Mouse (Mus musculus) MEL (cell line): ENCODE results near the gene Tet3. TPM values are rescaled to one million over a fixed set of nuclear protein-coding genes. Genes with fewer than 3 reads are reported as not detected.

Source experiments
- DNase-seq: peaks from one replicate; pipeline ENCODE4 v3.0.0; 2011; ENCODE audit warnings: low read depth, low spot score
- H3K27ac ChIP-seq: 2 replicates; pipeline ENCODE4 v1.5.1; 2012; ENCODE audit warnings: low read depth, mild to moderate bottlenecking, control low read depth, low read length, moderate library complexity; ENCODE audit not compliant: control insufficient read depth
- H3K27me3 ChIP-seq, 2 experiments: fragments of 150-350 bp in 1 of 2; sonication (generic) in 1 of 2; 2 replicates each; pipeline ENCODE4 v1.6.1; 2012; ENCODE audit warnings: low read length in 2 of 2, mild to moderate bottlenecking in 2 of 2, improper control_type of control experiment in 1 of 2, moderate library complexity in 1 of 2; ENCODE audit not compliant: insufficient read depth in 2 of 2, control insufficient read depth in 1 of 2
- H3K36me3 ChIP-seq, 2 experiments: 2 replicates each; pipeline ENCODE4 v1.6.1; 2012 to 2014; ENCODE audit warnings: low read length in 2 of 2, improper control_type of control experiment in 1 of 2, inconsistent platforms in 1 of 2, mild to moderate bottlenecking in 1 of 2; ENCODE audit not compliant: insufficient read depth in 2 of 2, control insufficient read depth in 1 of 2
- H3K4me1 ChIP-seq, 2 experiments: fragments of 150-350 bp in 1 of 2; sonication (generic) in 1 of 2; 2 replicates each; pipeline ENCODE4 v1.6.1; 2012; ENCODE audit warnings: low read length in 2 of 2, improper control_type of control experiment in 1 of 2, mild to moderate bottlenecking in 1 of 2; ENCODE audit not compliant: insufficient read depth in 2 of 2, control insufficient read depth in 1 of 2
- H3K4me3 ChIP-seq, 2 experiments: fragments of 150-350 bp in 1 of 2; sonication (generic) in 1 of 2; 2 replicates each; pipeline ENCODE4 v1.5.1; 2012; ENCODE audit warnings: low read depth in 2 of 2, low read length in 2 of 2, mild to moderate bottlenecking in 2 of 2, moderate library complexity in 2 of 2, control low read depth in 1 of 2, improper control_type of control experiment in 1 of 2; ENCODE audit not compliant: control insufficient read depth in 1 of 2, insufficient read depth in 1 of 2
- H3K79me2 ChIP-seq: 2 replicates; pipeline ENCODE4 v1.6.1; 2012; ENCODE audit warnings: mild to moderate bottlenecking, low read length, moderate library complexity; ENCODE audit not compliant: control insufficient read depth, poor library complexity, insufficient read depth
- H3K9ac ChIP-seq: 2 replicates; pipeline ENCODE4 v1.6.1; 2012; ENCODE audit warnings: low read depth, mild to moderate bottlenecking, control low read depth, low read length, moderate library complexity; ENCODE audit not compliant: control insufficient read depth, poor library complexity, severe bottlenecking
- H3K9me3 ChIP-seq: fragments of 150-350 bp; sonication (generic); replicated peaks from 2 replicates; pipeline ENCODE4 v1.6.1; 2012; ENCODE audit warnings: mild to moderate bottlenecking, low read length, improper control_type of control experiment, moderate library complexity; ENCODE audit not compliant: insufficient read depth
- BHLHE40 ChIP-seq: IDR thresholded peaks from 2 replicates; pipeline ENCODE4 v1.6.1; 2012; ENCODE audit warnings: low read depth, mild to moderate bottlenecking, inconsistent platforms, low read length, improper control_type of control experiment, borderline replicate concordance
- CHD1 ChIP-seq: IDR thresholded peaks from 2 replicates; pipeline ENCODE4 v1.6.1; 2012; ENCODE audit warnings: low read depth, mild to moderate bottlenecking, inconsistent platforms, low read length, improper control_type of control experiment
- CTCF ChIP-seq, 3 experiments: IDR thresholded peaks in 2 of 3; conservative IDR thresholded peaks in 1 of 3; 2 replicates each; pipeline ENCODE4 v1.5.1; 2011 to 2012; ENCODE audit warnings: low read length in 3 of 3, low read depth in 2 of 3, mild to moderate bottlenecking in 2 of 3, improper control_type of control experiment in 1 of 3, inconsistent platforms in 1 of 3, mixed read lengths in 1 of 3, moderate library complexity in 1 of 3; ENCODE audit not compliant: control insufficient read depth in 1 of 3, insufficient read depth in 1 of 3, poor library complexity in 1 of 3, severe bottlenecking in 1 of 3
- E2F4 ChIP-seq: IDR thresholded peaks from 2 replicates; pipeline ENCODE4 v1.6.1; 2011; ENCODE audit warnings: low read depth, low read length, improper control_type of control experiment, borderline replicate concordance
- ETS1 ChIP-seq: IDR thresholded peaks from 2 replicates; pipeline ENCODE4 v1.6.1; 2012; ENCODE audit warnings: low read depth, mild to moderate bottlenecking, inconsistent platforms, low read length, improper control_type of control experiment, moderate library complexity
- GABPA ChIP-seq: IDR thresholded peaks from 2 replicates; pipeline ENCODE4 v1.6.1; 2012; ENCODE audit warnings: low read depth, mild to moderate bottlenecking, inconsistent platforms, low read length, improper control_type of control experiment, moderate library complexity
- GATA1 ChIP-seq: IDR thresholded peaks from 2 replicates; pipeline ENCODE4 v1.6.1; 2011; ENCODE audit warnings: low read depth, low read length, improper control_type of control experiment
- KAT2A ChIP-seq: conservative IDR thresholded peaks from 2 replicates; pipeline ENCODE4 v1.6.1; 2012; ENCODE audit warnings: low read depth, low read length, improper control_type of control experiment, inconsistent platforms
- MXI1 ChIP-seq: IDR thresholded peaks from 2 replicates; pipeline ENCODE4 v1.6.1; 2011; ENCODE audit warnings: mild to moderate bottlenecking, low read depth, low read length, improper control_type of control experiment
- MYB ChIP-seq: IDR thresholded peaks from 2 replicates; pipeline ENCODE4 v1.6.1; 2011; ENCODE audit warnings: mild to moderate bottlenecking, low read depth, low read length, improper control_type of control experiment
- NELFE ChIP-seq: IDR thresholded peaks from 2 replicates; pipeline ENCODE4 v1.6.1; 2011; ENCODE audit warnings: low read depth, low read length, improper control_type of control experiment
- NRF1 ChIP-seq: IDR thresholded peaks from 2 replicates; pipeline ENCODE4 v1.6.1; 2014; ENCODE audit warnings: low read depth, mild to moderate bottlenecking, inconsistent platforms, low read length, improper control_type of control experiment, moderate library complexity; ENCODE audit not compliant: poor library complexity, insufficient read depth, severe bottlenecking
- POLR2A ChIP-seq, 2 experiments: IDR thresholded peaks; 2 replicates each; pipeline ENCODE4 v1.6.1; 2011 to 2012; ENCODE audit warnings: low read length in 2 of 2, mild to moderate bottlenecking in 2 of 2, control low read depth in 1 of 2, improper control_type of control experiment in 1 of 2, low read depth in 1 of 2, moderate library complexity in 1 of 2; ENCODE audit not compliant: control insufficient read depth in 1 of 2, insufficient read depth in 1 of 2, poor library complexity in 1 of 2
- POLR2AphosphoS2 ChIP-seq: IDR thresholded peaks from 2 replicates; pipeline ENCODE4 v1.6.1; 2011; ENCODE audit warnings: low read length, improper control_type of control experiment
- POLR2AphosphoS5 ChIP-seq: IDR thresholded peaks from 2 replicates; pipeline ENCODE4 v1.6.1; 2012; ENCODE audit warnings: low read depth, borderline replicate concordance, mild to moderate bottlenecking, inconsistent platforms, low read length, moderate library complexity, mixed read lengths
- RAD21 ChIP-seq: IDR thresholded peaks from 2 replicates; pipeline ENCODE4 v1.6.1; 2011; ENCODE audit warnings: mild to moderate bottlenecking, low read depth, low read length, improper control_type of control experiment
- RCOR1 ChIP-seq: IDR thresholded peaks from 2 replicates; pipeline ENCODE4 v1.6.1; 2012; ENCODE audit warnings: low read depth, mild to moderate bottlenecking, inconsistent platforms, low read length, improper control_type of control experiment
- SMC3 ChIP-seq: IDR thresholded peaks from 2 replicates; pipeline ENCODE4 v1.6.1; 2011; ENCODE audit warnings: low read depth, low read length, improper control_type of control experiment
- TAL1 ChIP-seq: IDR thresholded peaks from 2 replicates; pipeline ENCODE4 v1.6.1; 2012; ENCODE audit warnings: mild to moderate bottlenecking, inconsistent platforms, low read length, moderate library complexity, mixed read lengths
- TBP ChIP-seq: IDR thresholded peaks from 2 replicates; pipeline ENCODE4 v1.8.0; 2011; ENCODE audit warnings: low read depth, low read length, improper control_type of control experiment
- TCF12 ChIP-seq: IDR thresholded peaks from 2 replicates; pipeline ENCODE4 v1.6.1; 2014; ENCODE audit warnings: low read depth, mild to moderate bottlenecking, inconsistent platforms, low read length, improper control_type of control experiment, moderate library complexity
- USF1 ChIP-seq: IDR thresholded peaks from 2 replicates; pipeline ENCODE4 v1.6.1; 2014; ENCODE audit warnings: low read depth, mild to moderate bottlenecking, inconsistent platforms, low read length, improper control_type of control experiment, moderate library complexity
- ZC3H11A ChIP-seq: IDR thresholded peaks from 2 replicates; pipeline ENCODE4 v1.6.1; 2012; ENCODE audit warnings: low read depth, mild to moderate bottlenecking, inconsistent platforms, low read length, improper control_type of control experiment
- ZKSCAN1 ChIP-seq: IDR thresholded peaks from 2 replicates; pipeline ENCODE4 v1.6.1; 2012; ENCODE audit warnings: low read depth, mild to moderate bottlenecking, inconsistent platforms, low read length, improper control_type of control experiment, moderate library complexity
- polyA plus RNA-seq, 2 experiments: library from polyadenylated mRNA; stranded (reverse) in 1 of 2; unstranded in 1 of 2; fragments of >175 nt in 1 of 2; fragments of >200 nt in 1 of 2; gene quantifications; 2 replicates each; pipeline versions ENCODE4 v1.2.1 to v1.2.4; 2012; ENCODE audit warnings: low replicate concordance in 2 of 2, low read depth in 1 of 2; ENCODE audit not compliant: insufficient read length in 2 of 2, insufficient read depth in 1 of 2, missing spikeins in 1 of 2
- total RNA-seq: library from RNA; depleted of rRNA; stranded (reverse); fragments of 300-350 nt; gene quantifications from 2 replicates; pipeline ENCODE4 v1.2.3, GENCODE M21; 2012

Tet3 gene
- total and polyA plus RNA-seq, 3 experiments = 11.6 to 35.3 (median 22.9) TPM

- H3K27ac ChIP-seq = no peak overlapping the region
- H3K4me3 ChIP-seq = no peak overlapping the region
Measured at GRCm38 (mm10) chr6:83357436-83357835, 101.4 kb downstream of the Tet3 start.

DNA sequence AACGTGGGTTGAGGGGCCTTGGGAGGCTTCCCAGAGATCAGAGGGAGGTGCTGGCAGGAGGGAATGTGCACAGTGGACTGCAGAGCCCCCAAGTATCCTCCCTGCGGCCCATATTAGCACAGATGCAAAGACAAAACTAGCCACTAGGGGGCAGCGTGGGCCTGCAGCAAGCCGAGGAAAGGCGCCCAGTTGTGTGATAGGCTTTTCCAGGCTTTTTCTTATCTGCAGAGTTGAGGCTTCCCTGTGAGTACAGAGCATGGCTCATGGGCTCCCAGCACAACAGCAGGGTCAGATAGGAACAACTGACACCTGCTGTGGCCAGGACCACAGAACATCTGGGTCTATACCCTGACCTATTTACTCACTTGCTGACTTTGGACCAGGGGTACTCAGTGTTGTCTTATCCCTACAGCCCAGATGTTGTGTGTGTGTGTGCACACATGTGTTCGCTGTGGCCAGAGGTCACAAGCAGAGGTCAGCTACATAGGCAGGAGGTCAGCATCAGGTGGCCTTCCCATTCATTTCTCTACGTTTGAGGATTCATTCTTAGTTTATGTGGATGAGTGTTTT, 102.2 kb downstream of the Tet3 start:
- Histone ChIP-seq H3K4me3 (no peak overlapping the region), H3K9ac (no peak overlapping the region), H3K4me1 (peaks cover 0 to 22% of the 10 kb centered on the region in 2 experiments; a peak in 3 of 4 replicates)

More at GRCm38 (mm10) chr6:83357436-83357835, 101.4 kb downstream of the Tet3 start:
- Histone ChIP-seq H3K79me2 (no peaks in the 10 kb centered on the region; the same call in 1 of the 2 replicates), H3K9ac (no peak overlapping the region), H3K27me3 (no peaks in the 10 kb centered on the region), H3K36me3 (peaks cover 6 to 11% of the 10 kb centered on the region in 2 experiments), H3K9me3 (no peaks in the 10 kb centered on the region)
- TF ChIP-seq TAL1 (no peak), MYB (no peak), TBP (no peak), ZKSCAN1 (no peak), RCOR1 (no peak), POLR2A (IDR thresholded peaks at IDR 0.05; ENCODE audit: control insufficient read depth in 1 of 2, insufficient read depth in 1 of 2, low read depth in 1 of 2, low read length in 2 of 2, poor library complexity in 1 of 2) (no peak), GABPA (no peak), ETS1 (no peak), POLR2AphosphoS5 (no peak), POLR2AphosphoS2 (no peak), NELFE (no peak), CHD1 (no peak), NRF1 (no peak), E2F4 (no peak), KAT2A (no peak)
- TF ChIP-seq, all 39 proteins: peak for 0
- peaks cover 0 to 19% of the 10 kb centered on the region in 2 experiments; a peak in 3 of 4 replicates for H3K4me1 ChIP-seq
- no peak for DNase-seq

More for the DNA sequence above, 102.2 kb downstream of the Tet3 start:
- H3K27ac ChIP-seq = no peak overlapping the region
- no peaks in the 10 kb centered on the region for H3K9me3 ChIP-seq
- TF ChIP-seq MXI1 (peak; percentile 19; the same call in 1 of the 2 replicates), SMC3 (peak; percentile 89), USF1 (no peak), BHLHE40 (0 out of 2 replicates have a peak, but pooled peaks have one; percentile 9), ETS1 (no peak), TCF12 (0 out of 2 replicates have a peak, but pooled peaks have one; percentile 27), RAD21 (peak; percentile 89), GABPA (no peak), POLR2A (IDR thresholded peaks at IDR 0.05; ENCODE audit: control insufficient read depth in 1 of 2, insufficient read depth in 1 of 2, low read depth in 1 of 2, low read length in 2 of 2, poor library complexity in 1 of 2) (peak in 1 of 2 experiments; percentile 22; a peak in 1 of 4 replicates), CTCF (IDR thresholded peaks at IDR 0.05 in 2 of 3, conservative IDR thresholded peaks at IDR 0.05 in 1 of 3; ENCODE audit: control insufficient read depth in 1 of 3, insufficient read depth in 1 of 3, low read depth in 2 of 3, low read length in 3 of 3, poor library complexity in 1 of 3, severe bottlenecking in 1 of 3) (peak; percentile 87 to 97 (median 94)), ZC3H11A (peak; percentile 88), GATA1 (0 out of 2 replicates have a peak, but pooled peaks have one; percentile 8)
- H3K27me3 ChIP-seq = no peaks in the 10 kb centered on the region
- peaks cover 10 to 11% of the 10 kb centered on the region in 2 experiments for H3K36me3 ChIP-seq
- H3K79me2 ChIP-seq = peaks cover 2% of the 10 kb centered on the region; the same call in 1 of the 2 replicates
- DNase-seq = peak; percentile 83
